Mouse (Mus musculus) neural tube, embryonic 15.5 days (tissue): ENCODE measurements around the gene Myom3. TPM values are rescaled to one million over a fixed set of nuclear protein-coding genes. Genes with fewer than 3 reads are reported as not detected.

Source experiments
- ATAC-seq: fragments of 200-750 bp; cut with Nextera tagmentation; 2 replicates; pipeline ENCODE4 v1.8.0; 2017; ENCODE audit warnings: mild to moderate bottlenecking, moderate TSS enrichment, moderate library complexity; ENCODE audit not compliant: low FRiP score
- H3K27ac ChIP-seq: fragments of 300-500 bp; sonication (generic); replicated peaks from 2 replicates; pipeline ENCODE4 v1.5.1; 2015; ENCODE audit warnings: mild to moderate bottlenecking, inconsistent platforms
- H3K27me3 ChIP-seq: fragments of 300-500 bp; sonication (generic); replicated peaks from 2 replicates; pipeline ENCODE4 v1.6.1; 2015; ENCODE audit warnings: inconsistent platforms
- H3K36me3 ChIP-seq: fragments of 300-500 bp; sonication (generic); 2 replicates; pipeline ENCODE4 v1.6.1; 2015; ENCODE audit warnings: inconsistent platforms
- H3K4me1 ChIP-seq: fragments of 300-500 bp; sonication (generic); 2 replicates; pipeline ENCODE4 v1.6.1; 2015; ENCODE audit warnings: inconsistent platforms
- H3K4me2 ChIP-seq: fragments of 300-500 bp; sonication (generic); 2 replicates; pipeline ENCODE4 v1.6.1; 2015; ENCODE audit warnings: inconsistent platforms, mild to moderate bottlenecking, moderate library complexity
- H3K4me3 ChIP-seq: fragments of 300-500 bp; sonication (generic); replicated peaks from 2 replicates; pipeline ENCODE4 v1.5.1; 2015; ENCODE audit warnings: mild to moderate bottlenecking, inconsistent platforms
- H3K9ac ChIP-seq: fragments of 300-500 bp; sonication (generic); replicated peaks from 2 replicates; pipeline ENCODE4 v1.6.1; 2015; ENCODE audit warnings: mild to moderate bottlenecking, inconsistent platforms
- H3K9me3 ChIP-seq: fragments of 300-500 bp; sonication (generic); replicated peaks from 2 replicates; pipeline ENCODE4 v1.6.1; 2016; ENCODE audit warnings: inconsistent platforms
- WGBS: fragments of 180-500 bp; shearing (Covaris S2); methylation state at CpG from one replicate; pipeline ENCODE4 v1.1.7; 2015; ENCODE audit warnings: mixed read lengths; 5-methylcytosine and 5-hydroxymethylcytosine counted together
- polyA plus RNA-seq: library from polyadenylated mRNA; unstranded; fragments of >200 nt; fragmentation: Nextera tagmentation; extraction: Ambion mirVana; gene quantifications from 2 replicates; pipeline ENCODE4 v1.2.1, GENCODE M21; 2015

Myom3 gene
- polyA plus RNA-seq, 1 experiment from 2014 or later, result 1.1 TPM

- no peaks in the 10 kb centered on the region for H3K27me3 ChIP-seq
- H3K4me1 ChIP-seq, result peaks cover 3% of the 10 kb centered on the region; the same call in 1 of the 2 replicates
- no peak overlapping the region for H3K27ac ChIP-seq
- no peak overlapping the region for H3K9ac ChIP-seq
- ATAC-seq, result no peak
- 47% methylated on average over 7 of the region's 7 CpGs for WGBS
- H3K4me2 ChIP-seq, result no peak overlapping the region
- H3K9me3 ChIP-seq, result no peaks in the 10 kb centered on the region
- no peak overlapping the region for H3K4me3 ChIP-seq
- H3K36me3 ChIP-seq, result no peaks in the 10 kb centered on the region
Observed at GRCm38 (mm10) chr4:135739148-135739547, 20.4 kb upstream of the Myom3 start.

- no peak for ATAC-seq
- no peaks in the 10 kb centered on the region for H3K27me3 ChIP-seq
- 74% methylated on average over 14 of the region's 14 CpGs for WGBS
- H3K4me1 ChIP-seq, result peaks cover 3% of the 10 kb centered on the region; the same call in 1 of the 2 replicates
- no peak overlapping the region for H3K27ac ChIP-seq
- no peaks in the 10 kb centered on the region for H3K9me3 ChIP-seq
- H3K9ac ChIP-seq, result no peak overlapping the region
- no peaks in the 10 kb centered on the region for H3K36me3 ChIP-seq
- no peak overlapping the region for H3K4me3 ChIP-seq
- no peak overlapping the region for H3K4me2 ChIP-seq
Observed at GRCm38 (mm10) chr4:135739672-135740071, 19.8 kb upstream of the Myom3 start.

GRCm38 (mm10) chr4:135743520-135743919, 16.0 kb upstream of the Myom3 start:
- Histone ChIP-seq H3K27ac (no peak overlapping the region), H3K4me1 (peaks cover 3% of the 10 kb centered on the region; the same call in 1 of the 2 replicates), H3K4me3 (no peak overlapping the region), H3K9me3 (no peaks in the 10 kb centered on the region), H3K4me2 (no peak overlapping the region), H3K9ac (no peak overlapping the region), H3K36me3 (no peaks in the 10 kb centered on the region), H3K27me3 (no peaks in the 10 kb centered on the region)
- no peak for ATAC-seq
- 45% methylated on average over 6 of the region's 6 CpGs for WGBS

- Histone ChIP-seq H3K4me2 (no peak overlapping the region), H3K27ac (no peak overlapping the region), H3K9ac (no peak overlapping the region), H3K4me3 (no peak overlapping the region), H3K4me1 (no peaks in the 10 kb centered on the region), H3K36me3 (no peaks in the 10 kb centered on the region), H3K9me3 (no peaks in the 10 kb centered on the region), H3K27me3 (no peaks in the 10 kb centered on the region)
- no peak for ATAC-seq
- 70% methylated on average over 16 of the region's 16 CpGs for WGBS
Observed at GRCm38 (mm10) chr4:135744726-135745448, 14.6 kb upstream of the Myom3 start.

- 80% methylated on average over 10 of the region's 10 CpGs for WGBS
Observed at GRCm38 (mm10) chr4:135745613-135746012, 13.9 kb upstream of the Myom3 start.

GRCm38 (mm10) chr4:135750896-135751295, 8.6 kb upstream of the Myom3 start:
- 85% methylated on average over 8 of the region's 8 CpGs for WGBS
- no peak for ATAC-seq
- Histone ChIP-seq H3K4me3 (no peak overlapping the region), H3K27me3 (no peaks in the 10 kb centered on the region), H3K27ac (no peak overlapping the region), H3K9me3 (peaks cover 7% of the 10 kb centered on the region; the same call in 1 of the 2 replicates), H3K36me3 (no peaks in the 10 kb centered on the region), H3K4me1 (no peaks in the 10 kb centered on the region), H3K9ac (no peak overlapping the region), H3K4me2 (no peak overlapping the region)

More at GRCm38 (mm10) chr4:135745613-135746012, 13.9 kb upstream of the Myom3 start:
- H3K9me3 ChIP-seq, result no peaks in the 10 kb centered on the region
- H3K4me3 ChIP-seq, result no peak overlapping the region
- H3K27me3 ChIP-seq, result no peaks in the 10 kb centered on the region
- H3K27ac ChIP-seq, result no peak overlapping the region
- H3K4me2 ChIP-seq, result no peak overlapping the region
- no peak overlapping the region for H3K9ac ChIP-seq
- no peaks in the 10 kb centered on the region for H3K36me3 ChIP-seq
- ATAC-seq, result no peak
- H3K4me1 ChIP-seq, result no peaks in the 10 kb centered on the region

GRCm38 (mm10) chr4:135752106-135752778, 7.3 kb upstream of the Myom3 start:
- H3K4me3 ChIP-seq, result no peak overlapping the region
- H3K27ac ChIP-seq, result no peak overlapping the region
- no peak overlapping the region for H3K4me2 ChIP-seq
- no peaks in the 10 kb centered on the region for H3K27me3 ChIP-seq
- H3K9me3 ChIP-seq, result peaks cover 7% of the 10 kb centered on the region; the same call in 1 of the 2 replicates
- no peaks in the 10 kb centered on the region for H3K4me1 ChIP-seq
- no peaks in the 10 kb centered on the region for H3K36me3 ChIP-seq
- no peak for ATAC-seq
- no peak overlapping the region for H3K9ac ChIP-seq
- 71% methylated on average over 7 of the region's 7 CpGs for WGBS

GRCm38 (mm10) chr4:135752779-135753164, 6.7 kb upstream of the Myom3 start:
- H3K4me1 ChIP-seq, result no peaks in the 10 kb centered on the region
- H3K9ac ChIP-seq, result no peak overlapping the region
- ATAC-seq, result no peak
- no peak overlapping the region for H3K4me2 ChIP-seq
- H3K36me3 ChIP-seq, result no peaks in the 10 kb centered on the region
- H3K27ac ChIP-seq, result no peak overlapping the region
- WGBS, result 40% methylated on average over 8 of the region's 8 CpGs
- H3K4me3 ChIP-seq, result no peak overlapping the region
- H3K27me3 ChIP-seq, result no peaks in the 10 kb centered on the region
- H3K9me3 ChIP-seq, result peaks cover 7% of the 10 kb centered on the region; the same call in 1 of the 2 replicates

GRCm38 (mm10) chr4:135758331-135758730, 1.2 kb upstream of the Myom3 start:
- peaks cover 6% of the 10 kb centered on the region for H3K4me1 ChIP-seq
- H3K27me3 ChIP-seq, result 0 out of 2 replicates have a peak, but pooled peaks cover 3% of the 10 kb centered on the region
- peaks cover 7% of the 10 kb centered on the region; the same call in 1 of the 2 replicates for H3K9me3 ChIP-seq
- ATAC-seq, result no peak
- H3K4me3 ChIP-seq, result no peak overlapping the region
- 37% methylated on average over 4 of the region's 4 CpGs for WGBS
- no peaks in the 10 kb centered on the region for H3K36me3 ChIP-seq
- H3K9ac ChIP-seq, result no peak overlapping the region
- H3K4me2 ChIP-seq, result no peak overlapping the region
- H3K27ac ChIP-seq, result no peak overlapping the region

GRCm38 (mm10) chr4:135758825-135759224, 690 bp upstream of the Myom3 start:
- Histone ChIP-seq H3K9ac (no peak overlapping the region), H3K4me2 (no peak overlapping the region), H3K27ac (no peak overlapping the region), H3K9me3 (peaks cover 7% of the 10 kb centered on the region; the same call in 1 of the 2 replicates), H3K36me3 (no peaks in the 10 kb centered on the region), H3K27me3 (0 out of 2 replicates have a peak, but pooled peaks cover 3% of the 10 kb centered on the region), H3K4me3 (no peak overlapping the region), H3K4me1 (peaks cover 6% of the 10 kb centered on the region)
- 54% methylated on average over 6 of the region's 6 CpGs for WGBS
- ATAC-seq, result no peak

- no peak for ATAC-seq
- 70% methylated on average over 8 of the region's 8 CpGs for WGBS
- H3K36me3 ChIP-seq, result no peaks in the 10 kb centered on the region
- H3K9me3 ChIP-seq, result no peaks in the 10 kb centered on the region
- H3K4me2 ChIP-seq, result no peak overlapping the region
- no peak overlapping the region for H3K9ac ChIP-seq
- 0 out of 2 replicates have a peak, but pooled peaks cover 3% of the 10 kb centered on the region for H3K27me3 ChIP-seq
- peaks cover 6% of the 10 kb centered on the region for H3K4me1 ChIP-seq
- no peak overlapping the region for H3K27ac ChIP-seq
- H3K4me3 ChIP-seq, result no peak overlapping the region
Observed at GRCm38 (mm10) chr4:135761048-135761447, 1.5 kb downstream of the Myom3 start.

GRCm38 (mm10) chr4:135761569-135761968, 2.1 kb downstream of the Myom3 start:
- Histone ChIP-seq H3K9ac (no peak overlapping the region), H3K4me3 (no peak overlapping the region), H3K27ac (no peak overlapping the region), H3K4me1 (peaks cover 6% of the 10 kb centered on the region), H3K27me3 (0 out of 2 replicates have a peak, but pooled peaks cover 3% of the 10 kb centered on the region), H3K4me2 (no peak overlapping the region), H3K36me3 (no peaks in the 10 kb centered on the region), H3K9me3 (no peaks in the 10 kb centered on the region)
- 68% methylated on average over 7 of the region's 7 CpGs for WGBS
- no peak for ATAC-seq
